Mouse (Mus musculus) G1E (cell line): ENCODE measurements at regions not wholly inside any gene's neighbourhood (a gene's known extent, or its start where the extent isn't known, plus 50 kb on each side); places are given as distances from the start of the nearest gene placed in this dataset.

Experiments
- ATAC-seq: 2 replicates; pipeline ENCODE4 v1.8.0; 2016; ENCODE audit warnings: mild to moderate bottlenecking; ENCODE audit not compliant: insufficient number of reproducible peaks, poor library complexity, low FRiP score, severe bottlenecking; ENCODE audit errors: extremely low read depth
- DNase-seq: peaks from one replicate; pipeline ENCODE4 v3.0.0; 2012; ENCODE audit warnings: low spot score
- H3K27me3 ChIP-seq: 2 replicates; pipeline ENCODE4 v1.6.1; 2012; ENCODE audit warnings: mild to moderate bottlenecking, low read length, inconsistent platforms; ENCODE audit not compliant: insufficient read depth
- H3K36me3 ChIP-seq: replicated peaks from 2 replicates; pipeline ENCODE3; 2012; ENCODE audit warnings: mild to moderate bottlenecking, inconsistent platforms
- H3K4me1 ChIP-seq: 2 replicates; pipeline ENCODE4 v1.6.1; 2012; ENCODE audit warnings: low read depth, low read length, inconsistent platforms, mixed read lengths; ENCODE audit not compliant: insufficient read depth
- H3K4me3 ChIP-seq: 2 replicates; pipeline ENCODE4 v1.5.1; 2012; ENCODE audit warnings: low read depth, mild to moderate bottlenecking, inconsistent platforms, low read length, moderate library complexity, mixed read lengths
- H3K9me3 ChIP-seq: replicated peaks from 2 replicates; pipeline ENCODE4 v1.6.1; 2012; ENCODE audit warnings: inconsistent platforms
- CTCF ChIP-seq: IDR thresholded peaks from 2 replicates; pipeline ENCODE4 v1.5.1; 2012; ENCODE audit warnings: low read depth, low read length, inconsistent platforms, mixed read lengths
- GATA1 ChIP-seq: IDR thresholded peaks from 2 replicates; pipeline ENCODE4 v1.6.1; 2012; ENCODE audit warnings: borderline replicate concordance, low read length, inconsistent platforms, mixed read lengths
- GATA2 ChIP-seq: IDR thresholded peaks from 2 replicates; pipeline ENCODE4 v1.6.1; 2012; ENCODE audit warnings: low read depth, low read length, inconsistent platforms, borderline replicate concordance
- POLR2AphosphoS5 ChIP-seq: IDR thresholded peaks from 2 replicates; pipeline ENCODE4 v1.6.1; 2012; ENCODE audit warnings: low read depth, low read length, inconsistent platforms; ENCODE audit not compliant: insufficient replicate concordance
- TAL1 ChIP-seq: conservative IDR thresholded peaks from 2 replicates; pipeline ENCODE4 v1.6.1; 2012; ENCODE audit warnings: low read depth, low read length, inconsistent platforms, mixed read lengths

DNA sequence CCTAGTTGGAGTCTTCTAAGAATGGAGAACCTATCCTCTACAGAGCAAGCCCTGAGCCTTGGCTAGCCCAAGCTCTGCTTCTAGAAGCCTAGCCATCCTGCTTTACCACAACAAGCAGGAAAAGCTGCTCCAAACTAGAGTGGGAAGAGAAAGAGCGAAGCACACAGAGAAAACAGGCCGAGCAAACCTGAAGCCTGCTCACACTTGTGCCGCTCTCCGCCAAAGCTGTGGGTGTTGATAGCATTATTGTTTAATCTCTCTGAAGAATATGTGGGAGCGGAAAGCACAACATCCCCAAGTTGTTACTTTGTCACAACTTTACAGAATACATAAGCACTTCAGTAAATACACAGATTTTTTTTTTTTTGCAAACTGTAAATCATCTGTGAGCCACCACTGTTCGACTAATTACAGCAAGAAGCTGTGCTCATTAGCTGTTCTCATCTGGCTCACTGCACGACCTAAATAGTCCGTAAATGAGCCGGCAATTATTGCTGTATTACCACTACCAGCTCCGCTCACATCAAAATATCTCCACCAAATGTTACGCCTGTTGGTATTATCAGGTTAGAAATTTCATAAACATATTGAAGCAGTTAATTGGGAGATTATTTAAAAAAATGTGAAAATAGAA lies 224.6 kb upstream of the Prkd1 start:
- Histone ChIP-seq H3K4me3 (no peak overlapping the region), H3K36me3 (no peaks in the 10 kb centered on the region), H3K27me3 (no peaks in the 10 kb centered on the region), H3K4me1 (no peaks in the 10 kb centered on the region), H3K9me3 (peaks cover 4% of the 10 kb centered on the region)
- TF ChIP-seq GATA1 (no peak), CTCF (no peak), POLR2AphosphoS5 (no peak), TAL1 (no peak), GATA2 (no peak)
- ATAC-seq: no peak
- DNase-seq: no peak

DNA sequence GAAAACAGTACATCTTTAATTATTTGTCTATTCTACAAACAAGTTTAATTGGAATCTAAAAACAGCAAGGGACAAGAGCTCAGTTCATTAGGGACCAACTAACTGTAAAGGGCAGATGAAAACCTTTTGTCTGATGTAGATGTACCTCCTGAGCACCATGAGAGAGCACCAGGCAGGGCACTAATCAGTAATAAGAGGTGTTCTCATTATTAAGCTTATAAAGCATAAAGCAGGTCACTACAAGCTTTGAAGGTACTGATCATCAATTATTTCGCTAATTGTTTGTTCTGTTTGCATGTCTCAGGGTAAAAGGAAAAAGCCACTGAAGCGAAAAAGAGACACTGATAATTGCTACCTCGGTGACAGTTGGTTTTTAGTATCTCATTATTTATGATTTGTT lies 202.7 kb upstream of the Prkd1 start:
- DNase-seq: no peak
- Histone ChIP-seq H3K4me1 (no peaks in the 10 kb centered on the region), H3K36me3 (no peaks in the 10 kb centered on the region), H3K4me3 (no peak overlapping the region), H3K9me3 (no peaks in the 10 kb centered on the region), H3K27me3 (no peaks in the 10 kb centered on the region)
- no peak for TF ChIP-seq POLR2AphosphoS5
- no peak for TF ChIP-seq GATA2
- TF ChIP-seq GATA1: no peak
- TF ChIP-seq TAL1: no peak
- TF ChIP-seq CTCF: no peak
- ATAC-seq: no peak

DNA sequence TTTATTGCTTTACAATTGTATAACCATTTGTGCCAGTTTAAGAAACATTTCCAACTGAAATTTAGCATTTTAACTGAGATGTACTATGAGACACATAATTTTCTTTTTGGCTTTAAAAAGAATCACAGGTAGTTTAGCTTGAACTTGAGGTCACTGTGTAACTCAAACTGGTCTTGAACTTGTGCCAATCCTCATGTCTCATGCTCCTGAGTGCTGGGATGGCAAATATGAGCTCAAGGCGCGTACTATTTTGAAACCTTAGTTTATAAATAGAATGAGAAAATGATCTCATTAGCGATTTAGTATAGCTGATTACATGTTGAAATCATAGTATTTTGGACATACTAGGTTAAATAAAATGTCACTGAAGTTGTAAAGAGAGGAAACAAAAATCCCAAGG lies 199.1 kb upstream of the Prkd1 start:
- TF ChIP-seq GATA2 (no peak), TAL1 (no peak), POLR2AphosphoS5 (no peak), CTCF (no peak), GATA1 (no peak)
- Histone ChIP-seq H3K27me3 (no peaks in the 10 kb centered on the region), H3K4me3 (no peak overlapping the region), H3K9me3 (no peaks in the 10 kb centered on the region), H3K4me1 (no peaks in the 10 kb centered on the region), H3K36me3 (no peaks in the 10 kb centered on the region)
- no peak for DNase-seq
- no peak for ATAC-seq

DNA sequence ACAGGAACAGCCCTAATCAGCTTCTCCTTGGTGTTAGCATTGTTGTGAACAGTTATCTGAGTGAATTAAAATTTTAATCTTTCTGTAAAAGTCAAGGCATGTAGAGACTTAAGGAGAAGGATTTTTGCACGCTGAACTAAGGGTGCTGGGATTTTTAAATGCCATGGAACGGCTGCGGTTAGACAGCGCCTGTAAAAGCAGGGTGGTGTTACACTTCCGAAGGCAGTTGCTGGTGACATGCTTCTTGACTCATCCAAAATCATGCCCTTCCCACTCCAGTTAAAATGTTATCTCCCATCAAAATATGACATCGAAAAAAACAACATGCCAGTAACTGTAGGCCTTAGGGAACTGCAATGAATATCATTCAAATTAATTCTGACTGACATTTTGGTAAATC lies 193.8 kb upstream of the Prkd1 start:
- TF ChIP-seq TAL1: no peak
- TF ChIP-seq GATA2: no peak
- TF ChIP-seq POLR2AphosphoS5: no peak
- TF ChIP-seq GATA1: no peak
- TF ChIP-seq CTCF: no peak
- ATAC-seq (no peak), DNase-seq (no peak)
- no peaks in the 10 kb centered on the region for H3K36me3 ChIP-seq
- no peaks in the 10 kb centered on the region for H3K4me1 ChIP-seq
- no peaks in the 10 kb centered on the region for H3K9me3 ChIP-seq
- H3K4me3 ChIP-seq: no peak overlapping the region
- H3K27me3 ChIP-seq: no peaks in the 10 kb centered on the region

DNA sequence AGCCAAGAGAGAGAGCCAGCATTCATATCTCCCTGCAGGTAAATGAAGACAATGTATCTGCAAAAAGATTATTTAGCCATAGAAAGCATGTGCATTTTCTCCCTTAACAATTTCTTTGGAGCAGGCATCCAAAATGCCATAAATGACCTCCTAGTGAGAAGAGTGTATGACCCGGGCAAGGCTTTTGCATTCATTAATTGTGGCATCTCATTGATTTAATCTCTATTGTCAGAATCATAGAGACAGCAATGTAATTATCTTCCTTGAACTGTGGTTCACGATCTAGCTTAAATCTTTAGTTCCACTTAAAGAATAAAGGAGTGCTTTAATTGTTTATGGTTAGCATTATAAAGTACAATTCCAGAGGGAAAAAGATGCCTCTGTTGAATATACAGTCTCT lies 190.5 kb upstream of the Prkd1 start:
- no peak for DNase-seq
- Histone ChIP-seq H3K9me3 (no peaks in the 10 kb centered on the region), H3K27me3 (no peaks in the 10 kb centered on the region), H3K4me1 (no peaks in the 10 kb centered on the region), H3K4me3 (no peak overlapping the region), H3K36me3 (no peaks in the 10 kb centered on the region)
- no peak for TF ChIP-seq TAL1
- no peak for TF ChIP-seq GATA2
- TF ChIP-seq CTCF: no peak
- TF ChIP-seq POLR2AphosphoS5: no peak
- no peak for TF ChIP-seq GATA1
- ATAC-seq: no peak

DNA sequence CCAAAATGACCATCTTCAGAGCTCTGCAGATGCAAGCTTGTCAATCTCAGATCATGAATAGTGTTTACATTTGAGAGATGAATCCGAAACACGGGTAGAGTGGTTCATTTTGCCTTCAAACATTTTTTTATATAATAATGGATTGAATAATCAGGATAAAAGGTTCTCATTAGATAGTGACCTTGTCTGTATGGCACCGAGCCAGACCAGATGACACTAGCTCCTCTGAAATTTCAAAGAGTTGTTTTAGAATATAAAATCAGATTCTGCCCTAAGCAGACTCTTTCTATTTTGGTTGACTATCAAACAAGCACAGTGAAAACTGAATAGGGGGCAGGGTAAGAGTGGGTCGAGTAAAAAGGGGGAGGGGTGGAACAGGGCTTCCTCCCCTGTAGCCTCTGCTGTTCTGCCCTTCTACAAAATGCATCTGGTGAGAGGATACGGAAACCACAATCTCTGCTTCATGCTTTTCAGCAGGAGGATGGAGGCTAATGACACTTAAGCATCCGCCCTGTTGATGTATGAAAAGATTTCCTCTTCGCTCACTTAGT lies 159.9 kb upstream of the Prkd1 start:
- H3K27me3 ChIP-seq: no peaks in the 10 kb centered on the region
- peaks cover 7% of the 10 kb centered on the region for H3K9me3 ChIP-seq
- no peaks in the 10 kb centered on the region for H3K4me1 ChIP-seq
- ATAC-seq: no peak
- DNase-seq: no peak
- TF ChIP-seq GATA1 (no peak), GATA2 (no peak), CTCF (no peak)
- H3K4me3 ChIP-seq: no peak overlapping the region
- H3K36me3 ChIP-seq: no peaks in the 10 kb centered on the region
